Mouse (Mus musculus): ENCODE data around the gene Immp2l. TPM values are rescaled to one million over a fixed set of nuclear protein-coding genes. Genes with fewer than 3 reads are reported as not detected.

Immp2l gene
- total and polyA plus RNA-seq, 2 experiments: 35.8 to 133 TPM

GRCm38 (mm10) chr12:41345621-41346020 lies 321.7 kb downstream of the Immp2l start:
- no peaks in the 10 kb centered on the region for H3K27me3 ChIP-seq (ENCODE audit: control insufficient read depth, insufficient read depth, low read length)
- H3K4me1 ChIP-seq (ENCODE audit: control insufficient read depth, insufficient read depth, low read length): peaks cover 7% of the 10 kb centered on the region
- no peak for TF ChIP-seq CTCF (IDR thresholded peaks at IDR 0.05; ENCODE audit: low read depth, low read length)
- no peak for TF ChIP-seq POLR2A (IDR thresholded peaks at IDR 0.05; ENCODE audit: extremely low read depth, insufficient read depth, low read length)
- H3K36me3 ChIP-seq (ENCODE audit: control insufficient read depth, insufficient read depth, low read length): no peaks in the 10 kb centered on the region
- DNase-seq (ENCODE audit: extremely low read depth, low read depth, low spot score): peak; percentile 92
- 30% methylated on average over 4 of the region's 4 CpGs for WGBS
- H3K4me3 ChIP-seq (ENCODE audit: insufficient read depth, low read depth, low read length): no peak overlapping the region
- no peak overlapping the region for H3K9ac ChIP-seq (ENCODE audit: low read depth, low read length)
- peak overlapping the region; percentile 37; the same call in 1 of the 2 replicates for H3K27ac ChIP-seq (replicated peaks; ENCODE audit: insufficient read depth, low read depth, low read length)
- H3K79me2 ChIP-seq (ENCODE audit: control insufficient read depth, insufficient read depth, low read length): no peaks in the 10 kb centered on the region

DNA sequence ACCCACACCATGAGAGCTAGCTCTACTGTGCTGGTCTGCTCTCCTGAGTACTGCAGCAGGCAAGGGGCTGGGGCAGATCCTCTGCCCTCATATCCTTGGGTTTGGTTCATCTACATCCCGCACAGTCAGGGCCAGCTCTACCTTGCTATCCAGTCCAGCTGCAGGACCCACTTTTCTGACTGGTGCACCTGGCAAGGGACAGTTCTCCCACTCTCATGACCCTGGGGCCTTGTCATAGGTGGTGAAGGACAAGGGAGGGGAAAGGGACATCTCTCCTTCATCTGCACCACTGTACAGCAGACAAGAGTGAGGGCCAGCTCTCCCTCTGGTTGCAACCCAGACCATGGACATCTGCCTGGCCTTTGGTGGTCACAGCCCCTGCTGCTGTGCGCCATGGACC lies 323.6 kb downstream of the Immp2l start:
- Histone ChIP-seq H3K27ac (replicated peaks; ENCODE audit: insufficient read depth, low read depth, low read length) (no peak overlapping the region), H3K9ac (ENCODE audit: low read depth, low read length) (no peak overlapping the region), H3K36me3 (ENCODE audit: control insufficient read depth, insufficient read depth, low read length) (no peaks in the 10 kb centered on the region), H3K4me3 (ENCODE audit: insufficient read depth, low read depth, low read length) (no peak overlapping the region), H3K79me2 (ENCODE audit: control insufficient read depth, insufficient read depth, low read length) (no peaks in the 10 kb centered on the region), H3K4me1 (ENCODE audit: control insufficient read depth, insufficient read depth, low read length) (peaks cover 7% of the 10 kb centered on the region), H3K27me3 (ENCODE audit: control insufficient read depth, insufficient read depth, low read length) (no peaks in the 10 kb centered on the region)
- 96% methylated on average over 2 of the region's 2 CpGs for WGBS
- DNase-seq (ENCODE audit: extremely low read depth, low read depth, low spot score): no peak
- no peak for TF ChIP-seq CTCF (IDR thresholded peaks at IDR 0.05; ENCODE audit: low read depth, low read length)
- no peak for TF ChIP-seq POLR2A (IDR thresholded peaks at IDR 0.05; ENCODE audit: extremely low read depth, insufficient read depth, low read length)

DNA sequence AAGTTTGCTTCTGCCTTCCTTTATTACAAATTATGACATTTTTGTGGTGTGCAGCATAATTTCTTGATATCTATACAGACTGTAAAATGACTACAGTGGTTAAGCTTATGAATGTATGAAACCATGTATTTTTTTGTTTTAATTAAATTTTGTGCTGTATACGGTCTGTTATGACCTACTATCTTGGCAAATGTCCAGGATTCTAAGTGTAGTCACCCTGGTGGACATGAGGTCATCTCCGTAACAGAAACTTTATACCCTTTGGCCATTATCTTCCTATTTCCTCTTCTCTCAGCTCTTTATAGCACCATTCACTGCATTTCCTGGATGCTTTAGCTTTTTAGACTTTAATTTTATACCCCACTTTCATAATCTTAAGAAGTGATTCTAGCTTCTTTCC lies 325.5 kb downstream of the Immp2l start:
- H3K4me3 ChIP-seq (ENCODE audit: insufficient read depth, low read depth, low read length): no peak overlapping the region
- peak; percentile 57 for DNase-seq (ENCODE audit: extremely low read depth, low read depth, low spot score)
- no peaks in the 10 kb centered on the region for H3K27me3 ChIP-seq (ENCODE audit: control insufficient read depth, insufficient read depth, low read length)
- peaks cover 7% of the 10 kb centered on the region for H3K4me1 ChIP-seq (ENCODE audit: control insufficient read depth, insufficient read depth, low read length)
- H3K36me3 ChIP-seq (ENCODE audit: control insufficient read depth, insufficient read depth, low read length): no peaks in the 10 kb centered on the region
- no peak overlapping the region for H3K27ac ChIP-seq (replicated peaks; ENCODE audit: insufficient read depth, low read depth, low read length)
- TF ChIP-seq CTCF (IDR thresholded peaks at IDR 0.05; ENCODE audit: low read depth, low read length) (no peak), POLR2A (IDR thresholded peaks at IDR 0.05; ENCODE audit: extremely low read depth, insufficient read depth, low read length) (no peak)
- no peaks in the 10 kb centered on the region for H3K79me2 ChIP-seq (ENCODE audit: control insufficient read depth, insufficient read depth, low read length)
- H3K9ac ChIP-seq (ENCODE audit: low read depth, low read length): no peak overlapping the region
- 15% methylated on average over 2 of the region's 2 CpGs for WGBS

GRCm38 (mm10) chr12:41349814-41350213 lies 325.9 kb downstream of the Immp2l start:
- WGBS: 44% methylated on average over 2 of the region's 2 CpGs
- no peak overlapping the region for H3K27ac ChIP-seq (replicated peaks; ENCODE audit: insufficient read depth, low read depth, low read length)
- H3K9ac ChIP-seq (ENCODE audit: low read depth, low read length): no peak overlapping the region
- TF ChIP-seq POLR2A (IDR thresholded peaks at IDR 0.05; ENCODE audit: extremely low read depth, insufficient read depth, low read length): no peak
- TF ChIP-seq CTCF (IDR thresholded peaks at IDR 0.05; ENCODE audit: low read depth, low read length): no peak
- no peaks in the 10 kb centered on the region for H3K36me3 ChIP-seq (ENCODE audit: control insufficient read depth, insufficient read depth, low read length)
- H3K4me3 ChIP-seq (ENCODE audit: insufficient read depth, low read depth, low read length): no peak overlapping the region
- no peaks in the 10 kb centered on the region for H3K27me3 ChIP-seq (ENCODE audit: control insufficient read depth, insufficient read depth, low read length)
- no peaks in the 10 kb centered on the region for H3K79me2 ChIP-seq (ENCODE audit: control insufficient read depth, insufficient read depth, low read length)
- peak; percentile 24 for DNase-seq (ENCODE audit: extremely low read depth, low read depth, low spot score)
- H3K4me1 ChIP-seq (ENCODE audit: control insufficient read depth, insufficient read depth, low read length): peaks cover 7% of the 10 kb centered on the region

DNA sequence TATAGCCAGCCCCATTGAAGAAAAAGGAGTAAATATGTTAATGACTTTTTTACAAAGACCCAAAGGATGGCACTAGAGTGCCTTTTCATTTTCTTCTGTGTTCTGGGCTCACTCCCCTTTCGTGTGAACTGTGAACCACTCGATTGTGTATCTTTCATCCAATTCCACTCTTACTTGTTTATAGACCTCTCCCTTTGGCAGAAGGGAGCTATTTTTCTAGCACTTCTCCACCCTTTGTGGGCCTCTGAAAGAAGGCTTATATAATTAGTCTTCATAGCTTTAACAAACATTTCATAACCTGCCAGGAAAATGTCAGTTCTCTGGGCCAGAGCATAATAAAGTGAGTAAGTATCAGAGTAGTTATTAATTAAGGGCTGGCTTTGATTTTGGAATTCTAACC lies 327.4 kb downstream of the Immp2l start:
- DNase-seq (ENCODE audit: extremely low read depth, low read depth, low spot score): no peak
- peaks cover 3% of the 10 kb centered on the region; the same call in 1 of the 2 replicates for H3K4me1 ChIP-seq (ENCODE audit: control insufficient read depth, insufficient read depth, low read length)
- H3K27me3 ChIP-seq (ENCODE audit: control insufficient read depth, insufficient read depth, low read length): no peaks in the 10 kb centered on the region
- TF ChIP-seq POLR2A (IDR thresholded peaks at IDR 0.05; ENCODE audit: extremely low read depth, insufficient read depth, low read length) (no peak), CTCF (IDR thresholded peaks at IDR 0.05; ENCODE audit: low read depth, low read length) (no peak)
- 41% methylated on average over 2 of the region's 2 CpGs for WGBS
- no peak overlapping the region for H3K9ac ChIP-seq (ENCODE audit: low read depth, low read length)
- no peaks in the 10 kb centered on the region for H3K36me3 ChIP-seq (ENCODE audit: control insufficient read depth, insufficient read depth, low read length)
- no peaks in the 10 kb centered on the region for H3K79me2 ChIP-seq (ENCODE audit: control insufficient read depth, insufficient read depth, low read length)
- H3K27ac ChIP-seq (replicated peaks; ENCODE audit: insufficient read depth, low read depth, low read length): no peak overlapping the region
- no peak overlapping the region for H3K4me3 ChIP-seq (ENCODE audit: insufficient read depth, low read depth, low read length)

DNA sequence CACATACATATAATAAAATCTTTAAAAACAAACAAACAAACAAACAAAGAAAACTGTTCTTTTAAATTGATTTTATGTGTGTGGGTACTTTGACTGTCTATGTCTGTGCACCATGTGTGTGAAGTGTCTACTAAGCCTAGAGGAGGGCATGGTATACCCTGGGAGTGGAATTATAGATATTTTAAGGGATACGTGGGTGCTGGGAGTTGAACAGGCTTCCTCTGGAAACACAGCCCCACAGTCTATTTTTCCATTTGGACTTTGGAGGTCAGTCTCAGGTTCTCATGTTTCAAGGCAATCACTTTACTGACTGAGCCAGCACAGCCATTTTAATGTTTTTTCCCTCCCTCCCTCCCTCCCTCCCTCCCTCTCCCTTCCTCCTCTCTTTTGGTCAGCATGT lies 331.0 kb downstream of the Immp2l start:
- no peaks in the 10 kb centered on the region for H3K27me3 ChIP-seq (ENCODE audit: control insufficient read depth, insufficient read depth, low read length)
- H3K9ac ChIP-seq (ENCODE audit: low read depth, low read length): no peak overlapping the region
- WGBS: 74% methylated on average over 1 of the region's 1 CpGs
- no peaks in the 10 kb centered on the region for H3K36me3 ChIP-seq (ENCODE audit: control insufficient read depth, insufficient read depth, low read length)
- H3K4me3 ChIP-seq (ENCODE audit: insufficient read depth, low read depth, low read length): no peak overlapping the region
- H3K27ac ChIP-seq (replicated peaks; ENCODE audit: insufficient read depth, low read depth, low read length): no peak overlapping the region
- H3K4me1 ChIP-seq (ENCODE audit: control insufficient read depth, insufficient read depth, low read length): no peaks in the 10 kb centered on the region
- TF ChIP-seq POLR2A (IDR thresholded peaks at IDR 0.05; ENCODE audit: extremely low read depth, insufficient read depth, low read length) (no peak), CTCF (IDR thresholded peaks at IDR 0.05; ENCODE audit: low read depth, low read length) (no peak)
- DNase-seq (ENCODE audit: extremely low read depth, low read depth, low spot score): no peak
- no peaks in the 10 kb centered on the region for H3K79me2 ChIP-seq (ENCODE audit: control insufficient read depth, insufficient read depth, low read length)

Measured in liver, adult 2 months (tissue).